15 mouse cellular contexts compared by ENCODE assay signal in genomic region chr3:129593001-129593400, GRCm38 (mm10).
"Had no signal": no experiment of that assay in that cellular context is flagged by ENCODE, and none has a peak within 500 bp of the region (broad histone marks: within the 10 kb centered on the region; RNA-seq: fewer than 3 reads in every experiment).

No protein-coding gene starts in this region.

- H3K36me3 ChIP-seq: hindbrain, embryonic 15.5 days; liver, embryonic 15.5 days; midbrain, embryonic 15.5 days; neural tube, embryonic 12.5 days had no signal

- ATAC-seq: intestine, embryonic 16.5 days; lung, postnatal 0 days; midbrain, embryonic 15.5 days had no signal

- H3K9ac ChIP-seq: hindbrain, embryonic 15.5 days; limb, embryonic 12.5 days; liver, embryonic 15.5 days; midbrain, embryonic 15.5 days; neural tube, embryonic 12.5 days had no signal

- H3K4me1 ChIP-seq: limb, embryonic 12.5 days; neural tube, embryonic 12.5 days had no signal

- H3K27me3 ChIP-seq: hindbrain, embryonic 15.5 days; limb, embryonic 12.5 days; liver, embryonic 15.5 days; midbrain, embryonic 15.5 days; neural tube, embryonic 12.5 days had no signal

- H3K27ac ChIP-seq: hindbrain, embryonic 15.5 days; limb, embryonic 12.5 days; liver, embryonic 15.5 days; midbrain, embryonic 10.5 days; midbrain, embryonic 15.5 days; neural tube, embryonic 12.5 days had no signal

- DNase-seq: liver; lung, adult 2 months; lung, postnatal 36 days; retina, postnatal 1 day; right cerebral cortex, postnatal 4 days; spleen, adult 18-20 months; thymus, postnatal 36 days had no signal

- H3K9me3 ChIP-seq: hindbrain, embryonic 15.5 days; limb, embryonic 12.5 days; liver, embryonic 15.5 days; midbrain, embryonic 10.5 days; midbrain, embryonic 15.5 days; neural tube, embryonic 12.5 days had no signal

- H3K4me2 ChIP-seq: hindbrain, embryonic 15.5 days; limb, embryonic 12.5 days; liver, embryonic 15.5 days; midbrain, embryonic 15.5 days; neural tube, embryonic 12.5 days had no signal

- H3K4me3 ChIP-seq: hindbrain, embryonic 15.5 days; limb, embryonic 12.5 days; liver, embryonic 15.5 days; midbrain, embryonic 10.5 days; midbrain, embryonic 15.5 days; neural tube, embryonic 12.5 days had no signal
